Mouse (Mus musculus) G1E (cell line): ENCODE data around the gene Upk2.

ENCODE experiments used
- CTCF ChIP-seq: IDR thresholded peaks from 2 replicates; pipeline ENCODE4 v1.5.1; 2012; ENCODE audit warnings: low read depth, low read length, inconsistent platforms, mixed read lengths
- POLR2AphosphoS5 ChIP-seq: IDR thresholded peaks from 2 replicates; pipeline ENCODE4 v1.6.1; 2012; ENCODE audit warnings: low read depth, low read length, inconsistent platforms; ENCODE audit not compliant: insufficient replicate concordance

DNA sequence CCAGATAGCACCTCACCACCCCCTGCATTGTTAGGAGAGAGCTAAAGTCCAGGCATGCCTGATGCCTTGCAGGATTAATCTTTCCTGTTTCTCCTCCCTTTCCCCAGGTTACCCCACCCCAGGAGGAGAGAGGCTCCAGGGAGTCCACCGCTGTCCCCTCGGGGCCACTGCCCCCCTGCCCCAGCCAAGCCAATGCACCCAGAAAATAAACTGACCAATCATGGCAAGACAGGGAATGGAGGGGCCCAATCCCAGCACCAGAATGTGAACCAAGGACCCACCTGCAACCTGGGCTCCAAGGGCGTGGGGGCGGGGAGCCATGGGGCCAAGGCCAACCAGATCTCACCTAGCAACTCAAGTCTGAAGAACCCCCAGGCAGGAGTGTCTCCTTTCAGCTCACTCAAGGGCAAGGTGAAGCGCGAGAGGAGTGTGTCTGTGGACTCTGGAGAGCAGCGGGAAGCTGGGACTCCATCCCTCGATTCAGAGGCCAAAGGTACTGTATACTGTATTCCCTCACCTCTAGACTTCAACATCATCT, 45.9 kb upstream of the Upk2 start:
- TF ChIP-seq CTCF (no peak), POLR2AphosphoS5 (no peak)
